8 mouse cellular contexts compared by ENCODE assay signal in the genomic region with DNA sequence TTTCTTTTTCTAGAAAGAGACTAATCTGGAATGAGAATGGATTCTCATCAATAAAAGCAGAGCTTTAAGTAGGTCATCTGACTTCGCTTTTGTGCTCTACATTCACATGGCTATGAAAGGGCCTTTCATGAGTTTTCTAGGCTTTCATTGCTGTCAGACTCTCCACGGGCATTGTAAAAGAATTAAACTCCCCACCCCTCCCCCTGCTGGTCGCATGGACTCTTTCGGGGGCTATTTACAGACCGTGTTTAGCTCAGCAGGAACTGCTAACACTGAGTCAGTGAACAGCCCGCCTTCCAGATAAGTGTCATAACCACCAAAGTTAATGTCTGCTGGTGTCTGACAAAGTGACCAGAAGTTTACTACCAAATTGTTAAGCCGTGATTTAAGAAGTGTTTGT. TPM values are rescaled to one million over a fixed set of nuclear protein-coding genes. Genes with fewer than 3 reads are reported as not detected.
DNase-seq lines count a peak whose midpoint lies in the region; ATAC-seq and TF ChIP-seq lines count a peak whose summit lies in the region.

No protein-coding gene starts in this region.

- H3K4me3 ChIP-seq in forebrain, embryonic 12.5 days (replicated peaks) = no peak overlapping the region
- no peak overlapping the region for H3K4me3 ChIP-seq in heart, embryonic 15.5 days
- no peak overlapping the region for H3K4me3 ChIP-seq in stomach, postnatal 0 days (ENCODE audit: low read depth, low read length)

- no peak overlapping the region for H3K4me2 ChIP-seq in forebrain, embryonic 12.5 days
- H3K4me2 ChIP-seq in heart, embryonic 15.5 days = no peak overlapping the region
- H3K4me2 ChIP-seq in stomach, postnatal 0 days (replicated peaks; ENCODE audit: low read depth) = no peak overlapping the region

- H3K9me3 ChIP-seq in forebrain, embryonic 12.5 days = 0 out of 2 replicates have a peak, but pooled peaks cover 10% of the 10 kb centered on the region
- H3K9me3 ChIP-seq in heart, embryonic 15.5 days (replicated peaks) = no peaks in the 10 kb centered on the region
- H3K9me3 ChIP-seq in stomach, postnatal 0 days (ENCODE audit: control insufficient read depth, low read length) = no peaks in the 10 kb centered on the region

- no peak overlapping the region for H3K9ac ChIP-seq in forebrain, embryonic 12.5 days
- H3K9ac ChIP-seq in heart, embryonic 15.5 days = no peak overlapping the region
- H3K9ac ChIP-seq in stomach, postnatal 0 days (ENCODE audit: low read length) = no peak overlapping the region

- peak; percentile 32; the same call in 1 of the 2 replicates for TF ChIP-seq CTCF in stomach, postnatal 0 days (IDR thresholded peaks at IDR 0.05; ENCODE audit: low read depth)

- peaks cover 33% of the 10 kb centered on the region for H3K4me1 ChIP-seq in forebrain, embryonic 12.5 days
- H3K4me1 ChIP-seq in heart, embryonic 15.5 days (replicated peaks) = peaks cover 21% of the 10 kb centered on the region
- no peaks in the 10 kb centered on the region for H3K4me1 ChIP-seq in stomach, postnatal 0 days (replicated peaks; ENCODE audit: control insufficient read depth, insufficient read depth)

- TF ChIP-seq EP300 in stomach, postnatal 0 days (optimal IDR thresholded peaks at IDR 0.05) = no peak

- H3K27me3 ChIP-seq in forebrain, embryonic 12.5 days = no peaks in the 10 kb centered on the region
- H3K27me3 ChIP-seq in heart, embryonic 15.5 days = no peaks in the 10 kb centered on the region
- H3K27me3 ChIP-seq in stomach, postnatal 0 days (ENCODE audit: control insufficient read depth, insufficient read depth, low read length) = no peaks in the 10 kb centered on the region

- H3K27ac ChIP-seq in forebrain, embryonic 12.5 days = peak overlapping the region; percentile 86
- peak overlapping the region; percentile 54; the same call in 1 of the 2 replicates for H3K27ac ChIP-seq in heart, embryonic 15.5 days
- no peak overlapping the region for H3K27ac ChIP-seq in stomach, postnatal 0 days (replicated peaks)

- peak; percentile 88 for ATAC-seq in forebrain, embryonic 12.5 days (ENCODE audit: low FRiP score)
- peak; percentile 55; the same call in 1 of the 2 replicates for ATAC-seq in heart, embryonic 15.5 days (replicated peaks; ENCODE audit: insufficient number of reproducible peaks, insufficient read depth, low FRiP score, low read depth)
- ATAC-seq in stomach, postnatal 0 days (ENCODE audit: low FRiP score, low TSS enrichment) = no peak

- H3K36me3 ChIP-seq in forebrain, embryonic 12.5 days (replicated peaks) = peaks cover 3% of the 10 kb centered on the region; the same call in 1 of the 2 replicates
- H3K36me3 ChIP-seq in heart, embryonic 15.5 days = no peaks in the 10 kb centered on the region
- no peaks in the 10 kb centered on the region for H3K36me3 ChIP-seq in stomach, postnatal 0 days (ENCODE audit: control insufficient read depth, insufficient read depth, low read length)

- 5% methylated on average over 7 of the region's 7 CpGs for WGBS in forebrain, embryonic 12.5 days
- 30% methylated on average over 7 of the region's 7 CpGs for WGBS in heart, embryonic 15.5 days
- WGBS in stomach, postnatal 0 days = 36% methylated on average over 7 of the region's 7 CpGs

- DNase-seq in thymus, postnatal 4 days = peak; percentile 45
- no peak for DNase-seq in thymus, adult 18-20 months
- peak; percentile 64 to 75 for DNase-seq in layer of hippocampus, postnatal 10 days (ENCODE audit: low spot score in 2 of 2)
- peak; percentile 73 for DNase-seq in mesoderm, embryonic 11.5 days (ENCODE audit: low read depth, low spot score)
- peak; percentile 36 for DNase-seq in stomach, postnatal 0 days (ENCODE audit: low spot score)
- DNase-seq in c-Kit-positive CD71-positive TER-119-positive erythroid progenitor cells, embryonic 14.5 days (ENCODE audit: low spot score) = no peak

RNA-seq across cellular contexts. Expression of gene Ptpra, which starts 41.5 kb away (rescaled TPM):
- polyA plus RNA-seq in forebrain, embryonic 12.5 days (2016; fragmentation: Nextera tagmentation; extraction: Ambion mirVana) = 130 and 138 TPM in 2 replicates
- 60.7 and 73.6 TPM in 2 replicates for polyA plus RNA-seq in heart, embryonic 15.5 days (2015; fragmentation: Nextera tagmentation; extraction: Ambion mirVana)
- total RNA-seq in layer of hippocampus, postnatal 10 days (2021) = 100 to 1,000 TPM; 283 to 297 TPM
- polyA plus RNA-seq in stomach, postnatal 0 days (2015; fragmentation: Nextera tagmentation; extraction: Ambion mirVana) = 45.1 and 45.7 TPM in 2 replicates

Comparison
In these comparisons a context has a peak if more than half of its experiments do, and no peak if none do; other contexts are left out.
1. DNase-seq: peak in thymus, postnatal 4 days (single experiment), layer of hippocampus, postnatal 10 days (2 of 2), mesoderm, embryonic 11.5 days (single experiment) and stomach, postnatal 0 days (single experiment); none in thymus, adult 18-20 months (0 of 2) and c-Kit-positive CD71-positive TER-119-positive erythroid progenitor cells, embryonic 14.5 days (single experiment).